Mouse (Mus musculus) hindlimb bud, embryonic 11.5 days (tissue): ENCODE results near the gene Abca17.
A peak's percentile ranks its signal among the peaks of the same experiment; 100 is the strongest.

Experiments
- DNase-seq: peaks from one replicate; pipeline ENCODE4 v3.0.0-alpha.2; 2012; ENCODE audit warnings: low read depth, low spot score; ENCODE audit errors: extremely low spot score

Abca17 gene

GRCm38 (mm10) chr17:24350926-24351759 lies at the start of gene Abca17:
TSS of gene Abca17 (minus strand) at chr17:24351068.
- DNase-seq = no peak

GRCm38 (mm10) chr17:24394456-24394855 lies 43.6 kb upstream of the Abca17 start:
- no peak for DNase-seq

- DNase-seq = no peak
These were observed 42.7 kb upstream of the Abca17 start for GRCm38 (mm10) chr17:24393527-24393926.

GRCm38 (mm10) chr17:24391149-24391548 lies 40.3 kb upstream of the Abca17 start:
- no peak for DNase-seq

- DNase-seq = no peak
These were observed 39.0 kb upstream of the Abca17 start for GRCm38 (mm10) chr17:24389865-24390264.

- no peak for DNase-seq
These were observed 37.8 kb upstream of the Abca17 start for GRCm38 (mm10) chr17:24388711-24389110.

GRCm38 (mm10) chr17:24383789-24384188 lies 32.9 kb upstream of the Abca17 start:
- no peak for DNase-seq

- no peak for DNase-seq
These were observed 27.6 kb upstream of the Abca17 start for GRCm38 (mm10) chr17:24378496-24378895.

- DNase-seq = no peak
These were observed 25.0 kb upstream of the Abca17 start for GRCm38 (mm10) chr17:24375886-24376285.

GRCm38 (mm10) chr17:24375094-24375712 lies 24.3 kb upstream of the Abca17 start:
- no peak for DNase-seq

GRCm38 (mm10) chr17:24365863-24366262 lies 15.0 kb upstream of the Abca17 start:
- DNase-seq = no peak

- no peak for DNase-seq
These were observed 13.6 kb upstream of the Abca17 start for GRCm38 (mm10) chr17:24364461-24364860.

GRCm38 (mm10) chr17:24362527-24362926 lies 11.7 kb upstream of the Abca17 start:
- no peak for DNase-seq

- no peak for DNase-seq
These were observed 10.4 kb upstream of the Abca17 start for GRCm38 (mm10) chr17:24361291-24361690.

- no peak for DNase-seq
These were observed 10.0 kb upstream of the Abca17 start for GRCm38 (mm10) chr17:24360841-24361240.

GRCm38 (mm10) chr17:24359903-24360302 lies 9.0 kb upstream of the Abca17 start:
- DNase-seq = no peak

GRCm38 (mm10) chr17:24359006-24359405 lies 8.1 kb upstream of the Abca17 start:
- DNase-seq = no peak

- DNase-seq = no peak
These were observed 4.4 kb upstream of the Abca17 start for GRCm38 (mm10) chr17:24355284-24355683.

- DNase-seq = no peak
These were observed 3.1 kb upstream of the Abca17 start for GRCm38 (mm10) chr17:24353960-24354359.

- DNase-seq = no peak
These were observed 1.7 kb upstream of the Abca17 start for GRCm38 (mm10) chr17:24352370-24353194.

- DNase-seq = peak; percentile 87
These were observed 991 bp upstream of the Abca17 start, which contains the start of gene Abca3 for GRCm38 (mm10) chr17:24351760-24352357. TSS of gene Abca3 (plus strand) at chr17:24351950.
